Mouse (Mus musculus) bone marrow macrophage, adult 2 months (primary cell): Measurements from ENCODE around the gene Mybpc3.

Experiments
- CTCF ChIP-seq: IDR thresholded peaks from 2 replicates; pipeline ENCODE4 v1.5.1; 2012; ENCODE audit warnings: low read depth, mild to moderate bottlenecking, low read length, moderate library complexity
- POLR2A ChIP-seq: IDR thresholded peaks from 2 replicates; pipeline ENCODE4 v1.6.1; 2012; ENCODE audit warnings: mild to moderate bottlenecking, low read depth, low read length, borderline replicate concordance

DNA sequence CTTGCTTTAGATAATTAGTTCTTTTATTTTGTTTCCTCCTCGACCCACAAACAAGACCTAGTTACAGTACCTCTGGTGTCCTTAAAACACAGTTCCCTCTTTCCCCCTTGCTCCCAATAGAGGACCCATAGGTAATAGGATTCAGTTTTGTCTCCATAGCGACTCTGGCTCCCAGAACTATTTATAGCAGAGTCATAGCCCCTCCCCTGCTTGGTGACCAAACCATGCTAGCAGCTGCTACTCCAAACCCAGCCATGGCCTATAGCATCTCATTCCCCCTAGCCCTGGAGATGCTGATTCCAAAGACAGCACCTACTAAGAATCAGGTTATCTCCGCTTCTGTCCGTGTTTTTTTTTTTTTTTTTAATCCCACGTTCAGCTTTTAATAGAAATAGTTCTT is 62.8 kb downstream of the Mybpc3 start:
- TF ChIP-seq POLR2A = no peak
- TF ChIP-seq CTCF = no peak
